Mouse (Mus musculus) ovary, postnatal 36 days (tissue): ENCODE measurements around the gene Fibcd1.
A peak's percentile ranks its signal among the peaks of the same experiment; 100 is the strongest.

Experiments
- DNase-seq: peaks from one replicate; pipeline ENCODE4 v3.0.0; 2022; ENCODE audit warnings: low spot score, mixed read lengths

Fibcd1 gene

DNA sequence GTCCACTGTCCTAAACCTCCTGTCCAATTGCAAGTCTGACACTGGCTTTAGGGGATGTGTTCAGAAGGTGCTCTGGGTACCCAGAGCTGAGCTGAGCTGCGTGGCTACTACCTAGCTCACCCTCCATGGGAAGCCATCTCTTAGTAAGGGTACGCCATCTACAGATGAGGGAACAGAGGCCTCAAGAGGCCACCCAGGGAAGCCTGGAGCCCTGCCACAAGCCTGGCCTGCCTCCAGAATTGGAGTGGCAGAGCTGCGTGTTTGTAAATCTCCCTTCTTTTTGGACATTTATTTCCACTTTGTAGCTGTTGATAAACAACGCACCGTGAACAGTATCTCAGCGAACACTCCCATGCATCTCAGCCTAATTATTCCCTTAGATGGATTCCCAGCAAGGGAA is 11.4 kb upstream of the Fibcd1 start:
- DNase-seq: no peak

DNA sequence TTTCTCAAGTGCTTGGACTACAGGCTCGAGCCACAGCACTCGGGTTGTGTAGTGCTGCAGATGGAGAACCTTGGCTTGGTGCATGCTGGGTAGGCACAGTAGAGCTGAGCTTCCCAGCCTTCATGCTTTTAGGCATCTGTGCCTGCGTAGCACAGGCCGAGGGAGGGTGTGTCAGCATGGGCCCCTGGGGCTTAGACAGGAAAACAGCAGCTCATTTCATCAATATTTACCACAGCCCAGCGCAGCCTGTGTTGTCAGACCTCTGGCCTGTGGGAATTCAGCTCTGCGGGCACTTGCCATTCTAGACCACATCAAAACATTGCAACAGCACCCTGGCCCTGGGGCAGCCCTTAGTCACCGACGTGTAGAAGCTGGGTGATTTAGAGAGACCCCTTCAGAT is 10.2 kb upstream of the Fibcd1 start:
- no peak for DNase-seq

DNA sequence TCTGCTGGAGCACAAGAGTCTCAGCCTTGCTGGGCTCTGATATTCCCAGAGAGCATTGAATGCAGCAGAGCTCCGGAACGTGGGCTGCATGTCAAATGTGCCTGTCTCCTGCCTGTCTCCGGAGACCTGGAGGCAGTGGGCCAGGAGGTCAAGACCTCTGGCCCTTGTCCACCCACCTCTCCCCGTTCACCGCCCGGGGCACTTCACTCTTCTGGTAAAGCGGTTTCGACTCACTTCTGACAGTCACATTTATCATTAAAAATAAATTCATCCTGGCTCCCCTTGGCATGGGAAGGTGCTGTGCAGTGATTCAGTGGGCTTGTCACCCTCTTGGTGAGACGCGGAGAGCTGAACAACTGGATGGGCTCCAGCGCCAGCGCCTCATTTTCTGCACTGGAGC is 4.3 kb upstream of the Fibcd1 start:
- no peak for DNase-seq

DNA sequence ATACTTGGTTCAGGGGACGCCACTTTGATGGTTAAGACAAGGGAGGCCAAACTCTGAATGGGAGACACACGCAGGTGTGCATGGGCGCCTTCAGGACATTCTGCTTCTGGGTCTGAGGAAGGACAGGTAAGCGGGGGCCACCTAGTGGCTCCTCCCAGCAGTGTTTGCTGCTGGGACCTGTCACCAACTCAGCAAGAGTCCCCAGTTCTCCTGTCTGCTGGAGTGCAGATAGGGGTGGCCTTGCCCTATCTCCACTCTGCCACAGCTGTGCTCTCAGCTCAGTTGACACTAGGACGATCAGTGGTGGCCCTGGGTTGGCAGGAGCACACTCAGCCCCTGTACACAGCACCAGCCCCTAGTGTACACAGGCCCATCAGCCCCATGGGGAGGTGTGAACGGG is 2.1 kb upstream of the Fibcd1 start:
- DNase-seq: peak; percentile 28

DNA sequence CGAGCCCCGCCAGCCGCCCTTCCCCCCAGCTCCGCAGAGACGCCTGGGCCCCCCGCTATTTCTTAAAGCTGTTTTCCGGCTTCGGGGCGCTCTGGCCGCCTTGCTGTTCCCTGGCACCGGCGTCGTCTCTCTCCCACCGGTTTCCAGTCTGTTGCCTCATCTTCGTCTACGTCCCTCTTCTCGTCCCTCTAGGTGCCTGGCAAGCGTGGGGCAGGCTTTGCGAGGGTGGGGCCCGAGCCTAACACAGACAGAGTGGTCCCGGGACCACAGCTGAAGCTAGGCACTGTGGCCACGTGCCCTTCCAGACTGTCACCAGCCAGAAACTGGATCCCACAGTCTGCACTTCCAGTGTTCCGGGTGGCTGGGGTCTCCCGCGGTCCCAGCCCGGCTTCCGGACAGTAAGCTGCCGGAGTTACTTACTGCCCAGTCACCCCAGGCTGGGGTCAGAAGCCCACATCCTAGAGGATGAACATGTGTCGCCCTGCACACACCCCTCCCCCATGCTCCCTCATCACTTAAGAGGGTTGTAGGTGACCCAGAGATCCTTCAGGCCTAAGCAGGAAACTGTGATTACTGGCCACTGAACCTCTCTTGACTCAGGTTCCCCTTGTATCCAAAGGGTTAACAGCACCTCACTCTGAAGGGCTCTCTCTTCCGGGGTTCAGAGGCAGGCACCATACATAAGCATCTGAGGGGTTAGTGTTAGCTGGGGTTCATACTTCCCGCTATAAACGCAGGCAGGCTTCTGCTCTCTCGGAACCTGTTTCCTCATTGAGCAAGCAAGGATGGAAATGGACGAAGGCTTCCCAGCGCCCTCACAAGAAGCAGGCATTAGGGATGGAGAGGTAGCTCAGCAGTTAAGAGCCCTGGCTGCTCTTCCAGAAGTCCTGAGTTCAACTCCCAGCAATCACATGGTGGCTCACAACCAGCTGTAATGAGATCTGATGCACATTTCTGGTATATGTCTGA is 1.2 kb upstream of the Fibcd1 start:
- DNase-seq: no peak

DNA sequence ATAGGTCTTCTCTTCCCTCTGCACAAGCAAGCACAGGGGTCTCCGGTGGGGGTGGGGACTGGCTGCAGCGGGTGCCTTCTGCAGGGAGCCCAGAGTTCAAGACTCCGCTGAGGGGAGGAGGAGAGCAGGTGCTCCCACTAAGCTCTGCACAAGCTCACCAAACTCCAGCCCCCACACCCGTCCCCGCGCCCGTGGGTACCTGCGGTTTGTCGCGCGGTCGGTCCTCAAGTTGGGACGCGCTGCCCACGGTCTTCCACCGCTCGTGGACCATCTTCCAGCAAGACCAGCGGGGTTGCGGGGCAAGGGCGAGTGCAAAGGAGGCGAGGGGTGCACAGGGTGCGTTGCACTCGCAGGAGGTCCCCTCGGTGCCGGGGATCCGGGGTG is 301 bp downstream of the Fibcd1 start:
- no peak for DNase-seq

DNA sequence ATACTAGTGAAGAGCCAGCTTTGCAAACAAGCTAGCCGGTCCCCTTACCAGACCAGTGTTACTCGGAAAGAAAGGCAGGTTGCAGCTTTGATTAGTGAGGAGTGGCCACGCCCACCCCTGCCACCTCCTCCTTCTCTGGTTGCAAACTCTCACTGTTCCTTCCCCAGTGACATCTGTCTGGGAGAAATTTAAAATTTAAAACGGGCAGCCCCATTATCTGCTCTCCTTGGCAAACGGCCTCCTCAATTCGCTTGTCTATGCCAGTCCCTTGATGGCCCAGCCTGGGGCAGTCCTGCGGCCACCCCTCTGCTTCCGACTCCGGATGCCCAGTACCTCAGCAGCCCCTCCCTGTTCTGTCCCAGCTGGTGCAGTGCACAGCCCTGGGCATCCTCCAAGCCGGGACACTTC is 1.1 kb downstream of the Fibcd1 start:
- DNase-seq: no peak

DNA sequence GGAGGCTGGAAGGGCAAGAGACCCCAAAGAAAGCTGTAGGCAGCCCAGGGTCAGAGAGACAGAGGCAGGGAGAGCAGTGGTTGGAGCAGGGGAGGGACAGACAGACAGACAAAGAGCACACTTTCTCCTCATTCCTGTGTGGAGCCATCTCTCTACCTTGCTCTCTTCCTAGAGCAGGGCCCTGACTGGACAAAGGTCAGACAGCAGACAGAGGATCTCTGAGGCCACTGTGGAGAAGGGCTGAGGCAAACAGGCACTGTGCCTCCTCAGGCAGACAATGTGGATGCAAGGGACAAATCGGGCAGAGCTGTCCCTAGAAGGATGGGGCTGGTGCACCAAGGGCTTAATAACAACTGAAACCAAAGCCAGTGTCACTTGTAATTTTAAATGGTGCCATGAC is 6.9 kb downstream of the Fibcd1 start:
- no peak for DNase-seq

DNA sequence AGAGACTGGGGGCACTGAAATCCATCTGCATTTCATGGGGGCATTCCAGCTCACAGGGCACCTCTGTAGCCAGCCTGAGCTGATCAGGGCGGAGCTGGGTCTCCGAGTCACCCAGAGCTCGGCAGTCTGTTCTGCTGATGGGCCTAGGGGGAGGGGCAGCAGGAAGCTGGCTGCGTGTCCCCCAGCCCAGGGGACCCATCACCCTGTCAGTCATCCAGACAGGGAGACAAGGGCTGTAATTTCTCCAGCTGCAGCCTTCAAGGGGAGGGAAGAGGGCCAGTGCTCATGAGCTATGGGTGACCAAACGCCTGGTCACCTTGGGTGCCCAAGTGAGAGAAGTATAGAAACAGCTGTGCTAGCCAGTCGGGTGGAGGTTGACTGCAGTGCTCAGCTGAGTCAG is 8.8 kb downstream of the Fibcd1 start:
- no peak for DNase-seq

DNA sequence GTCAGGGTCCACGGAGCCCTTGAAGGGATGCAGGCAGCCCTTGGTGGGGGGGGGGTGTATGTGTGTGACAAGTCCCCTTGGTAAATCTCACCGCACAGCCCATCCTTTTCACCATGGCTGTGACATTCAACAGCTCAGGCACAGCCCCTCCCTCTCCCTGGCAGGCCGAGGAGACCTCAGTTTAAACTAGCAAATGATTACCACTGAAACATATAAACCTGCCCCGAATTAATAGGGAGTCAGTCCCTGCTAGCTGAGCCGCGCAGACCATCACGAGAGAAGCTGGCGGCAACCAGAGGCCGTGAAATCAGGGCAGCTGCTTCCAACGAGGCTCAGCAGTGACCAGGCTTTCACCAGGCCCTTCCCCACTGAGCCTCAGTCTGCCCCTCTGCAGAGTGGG is 9.7 kb downstream of the Fibcd1 start:
- DNase-seq: no peak

DNA sequence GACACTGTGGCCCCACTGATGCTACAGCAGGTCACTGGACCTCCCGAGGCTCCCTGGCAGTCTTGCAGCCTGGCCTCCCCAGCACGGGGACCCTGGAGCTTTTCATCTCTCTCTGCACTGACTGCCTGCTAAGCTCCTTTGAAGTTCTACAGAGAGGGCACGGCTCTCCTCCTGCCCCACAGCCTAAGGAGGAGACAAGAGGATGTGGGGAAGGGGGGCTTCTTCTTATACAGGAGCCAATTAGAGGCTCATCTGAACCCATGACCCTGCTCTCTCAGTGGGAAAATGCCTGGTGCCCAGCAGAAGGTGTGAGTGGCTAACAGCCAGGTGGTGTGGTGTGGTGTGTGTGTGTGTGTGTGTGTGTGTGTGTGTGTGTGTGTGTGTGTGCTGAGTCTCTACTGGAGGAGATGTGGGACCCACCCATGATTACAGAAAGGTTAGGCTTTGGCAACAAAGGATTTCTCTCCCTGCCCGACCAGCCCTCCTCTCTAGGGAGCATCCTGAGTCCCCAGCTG is 17.4 kb downstream of the Fibcd1 start:
- no peak for DNase-seq

DNA sequence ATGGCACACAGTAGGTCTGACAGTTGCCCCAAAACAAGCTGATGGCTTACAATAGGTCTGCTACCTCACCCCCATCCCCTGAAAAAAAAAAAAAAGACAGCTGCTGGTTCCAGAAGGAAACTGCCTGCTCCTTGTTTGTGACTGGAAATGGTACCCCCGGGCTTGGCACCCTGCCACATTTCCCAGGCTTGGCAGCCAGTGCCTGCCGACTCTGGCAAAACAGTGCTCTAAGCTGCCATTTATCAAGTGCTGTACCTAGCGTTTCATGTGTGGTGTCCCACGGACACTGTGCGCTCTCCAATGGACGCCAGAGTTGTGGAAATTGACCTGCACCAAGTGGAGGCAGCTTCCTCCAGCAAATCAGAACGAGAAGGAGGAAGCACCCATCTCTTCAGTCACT is 17.9 kb downstream of the Fibcd1 start:
- DNase-seq: peak; percentile 60

DNA sequence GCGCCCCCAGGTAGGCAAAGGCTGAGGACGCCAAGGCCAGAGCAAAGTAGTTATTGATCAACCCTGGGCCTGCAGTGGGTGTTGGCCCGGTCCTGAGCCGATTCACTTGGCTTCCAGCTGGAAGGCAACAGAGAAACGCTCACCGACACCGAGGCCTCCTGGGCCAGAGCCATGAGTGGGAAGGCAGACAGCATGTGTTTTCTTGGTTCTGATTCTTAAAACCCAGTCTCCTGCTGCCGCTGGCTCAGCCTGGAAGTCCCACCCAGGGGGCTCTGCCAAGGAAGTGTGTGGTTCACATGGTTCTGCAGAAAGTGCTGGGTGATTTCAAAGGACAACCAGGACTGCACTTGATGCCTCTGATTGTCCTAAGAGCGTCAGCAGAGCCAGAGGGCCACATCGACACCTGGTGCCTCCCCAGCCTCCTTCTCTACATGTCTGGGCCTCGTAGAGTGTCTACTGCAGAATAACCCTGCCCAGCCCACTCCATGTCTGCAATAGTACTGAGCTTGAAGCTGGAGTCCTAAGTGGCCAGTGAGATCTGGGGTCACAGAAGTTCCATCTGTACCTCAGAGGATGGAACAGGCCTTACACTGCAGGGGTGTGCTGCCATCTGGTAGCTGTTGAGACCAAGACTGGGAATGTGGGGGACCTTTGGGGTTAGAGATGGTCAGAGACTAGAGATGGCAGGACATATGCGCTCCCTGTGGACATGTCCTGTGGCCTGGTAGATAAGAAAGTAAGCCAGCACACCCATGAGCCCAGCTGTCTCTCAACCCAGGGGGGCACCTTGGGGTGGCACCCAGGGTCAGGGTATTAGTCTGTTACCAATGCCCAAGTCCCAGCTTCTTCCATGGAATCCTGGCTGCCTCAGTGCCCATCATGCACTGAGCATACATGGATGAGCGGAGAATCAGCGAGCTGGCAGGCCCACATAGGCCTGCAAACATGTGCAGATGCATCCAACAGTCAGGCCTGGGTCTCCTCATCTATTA is 19.4 kb downstream of the Fibcd1 start:
- DNase-seq: no peak

DNA sequence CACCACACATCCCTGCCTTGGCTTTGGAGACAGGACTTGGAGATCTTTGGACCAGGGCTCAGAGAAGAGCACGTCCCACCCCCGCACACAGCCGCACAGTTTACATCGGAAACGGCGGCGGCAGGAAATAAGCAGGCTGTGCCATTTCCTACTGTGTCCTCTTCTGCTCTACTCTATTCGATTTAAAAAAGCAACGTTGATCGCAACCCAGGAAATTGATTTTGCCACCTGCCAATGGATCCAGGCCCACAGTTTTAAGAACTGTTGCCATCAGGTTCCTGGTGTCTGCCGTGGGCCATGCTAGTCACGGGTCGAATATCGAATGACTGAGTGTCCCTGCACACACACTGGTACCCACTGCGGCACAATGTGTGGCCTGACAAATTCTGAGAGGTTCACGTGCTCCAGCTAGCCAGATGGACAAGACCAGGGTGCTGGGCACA is 20.3 kb downstream of the Fibcd1 start:
- no peak for DNase-seq

DNA sequence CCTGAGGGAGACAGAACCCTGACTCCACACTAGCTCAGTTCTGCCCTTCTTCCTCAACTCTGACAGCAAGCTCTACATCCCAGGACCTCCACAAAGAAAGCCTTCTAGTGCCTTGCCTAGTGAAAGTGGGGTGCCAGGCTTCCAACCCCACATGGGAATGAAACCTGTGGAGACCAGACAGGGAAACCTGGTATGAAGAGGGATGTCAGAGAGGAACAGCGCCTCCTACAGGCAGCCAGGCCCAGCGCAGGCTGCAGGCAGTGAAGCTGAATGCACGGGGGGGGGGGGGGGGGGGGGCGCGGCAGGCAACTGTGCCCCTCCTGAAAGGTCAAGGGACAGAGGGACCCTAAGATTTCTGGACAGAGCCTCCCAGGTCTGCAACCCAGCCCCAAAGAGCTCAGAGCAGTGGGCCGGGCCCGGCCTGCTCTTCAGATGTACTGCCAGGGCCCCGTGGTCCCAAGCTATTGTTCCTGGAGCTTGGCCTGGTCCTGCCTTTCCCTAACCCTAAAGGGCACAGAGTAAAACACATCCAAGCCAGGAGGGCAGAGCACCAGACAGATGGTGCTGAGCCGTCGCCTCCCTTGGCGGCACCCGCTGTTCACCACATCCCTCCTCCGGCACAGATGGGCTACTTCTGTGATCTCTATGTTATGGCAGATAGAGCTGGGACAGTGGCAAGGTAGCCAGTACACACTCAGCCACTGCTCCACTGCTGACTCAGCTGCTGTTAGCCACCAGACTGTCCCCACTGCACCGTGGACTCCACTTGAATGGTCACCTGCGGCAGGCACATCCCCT is 21.7 kb downstream of the Fibcd1 start:
- DNase-seq: no peak

DNA sequence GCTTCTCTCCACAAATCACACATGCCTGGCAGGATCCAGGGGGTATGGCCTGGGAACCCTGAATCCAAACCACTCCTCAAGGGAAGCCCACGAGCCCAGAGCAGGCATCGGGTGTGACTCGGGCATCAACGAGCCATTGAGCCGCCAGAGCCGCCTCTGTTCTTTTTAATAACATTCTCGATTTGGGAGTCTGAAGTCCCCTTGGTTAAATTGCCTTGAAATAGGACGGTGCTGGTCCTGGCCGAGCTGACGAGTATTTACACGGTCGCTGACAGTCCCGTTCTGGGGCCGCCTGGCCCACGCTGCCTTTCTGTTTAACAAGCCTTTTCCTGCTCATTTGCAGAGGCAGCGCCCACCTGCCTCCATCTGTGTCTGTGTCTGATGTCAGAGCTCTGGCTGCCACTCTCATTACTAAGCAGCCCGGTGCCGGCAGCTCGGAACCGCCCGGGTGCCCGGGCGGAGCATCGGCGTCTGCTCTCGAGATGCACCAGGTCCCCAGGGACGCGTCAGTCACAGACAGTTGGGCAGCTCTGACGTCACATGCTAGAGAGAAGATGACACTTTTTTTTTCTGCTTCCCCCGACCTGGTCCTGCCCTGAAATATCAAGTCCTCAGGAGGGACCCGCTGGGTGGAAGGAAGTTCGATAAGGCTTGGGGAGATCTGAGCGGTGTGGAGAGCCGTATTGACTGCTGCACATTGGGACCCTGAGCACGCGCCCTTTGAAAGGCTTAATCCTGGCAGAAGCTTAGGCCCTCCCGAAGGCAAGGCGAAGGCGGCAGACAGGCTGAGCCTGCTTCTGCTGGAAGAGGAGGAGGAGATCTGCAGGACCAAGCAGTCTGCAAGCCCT is 23.1 kb downstream of the Fibcd1 start:
- DNase-seq: no peak

DNA sequence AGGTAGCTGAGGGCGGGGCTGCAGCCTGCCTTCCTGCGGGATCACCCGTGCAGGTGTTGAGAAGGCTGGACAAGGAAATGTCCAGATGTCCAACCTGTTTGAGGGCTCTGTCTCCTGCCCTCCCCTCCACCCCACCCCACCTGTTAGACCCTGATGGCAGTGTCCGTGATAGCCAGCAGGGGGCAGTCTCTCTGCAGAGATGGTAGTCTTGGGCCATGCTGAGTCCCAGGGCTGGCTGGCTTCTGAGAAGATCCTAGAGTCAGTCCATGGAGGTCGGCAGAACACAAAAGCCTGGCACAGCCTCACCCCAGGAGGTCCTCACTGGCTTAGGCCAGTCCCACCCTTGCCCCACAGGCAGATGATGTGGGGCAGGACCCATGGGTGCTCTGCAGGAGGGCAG is 30.4 kb downstream of the Fibcd1 start:
- DNase-seq: peak; percentile 63

DNA sequence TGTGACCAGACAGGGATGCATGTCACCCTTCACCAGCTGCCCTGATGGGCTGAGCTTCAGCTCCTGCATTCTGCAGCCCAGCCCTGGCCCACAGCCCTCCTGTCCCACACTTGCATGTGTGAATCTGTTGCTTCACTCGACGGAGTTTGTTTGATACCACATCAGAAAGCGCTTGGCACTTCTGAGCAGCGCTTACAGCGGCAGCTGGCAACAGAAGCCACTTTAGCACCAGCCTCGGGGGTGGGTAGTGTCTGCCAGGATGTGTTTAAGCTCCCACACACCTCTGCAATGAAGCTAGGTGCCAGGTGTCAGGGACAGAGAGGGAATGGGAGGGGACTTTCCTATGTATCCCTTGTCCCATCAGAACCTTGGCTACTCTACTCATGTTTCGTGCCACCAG is 31.1 kb downstream of the Fibcd1 start:
- DNase-seq: no peak

DNA sequence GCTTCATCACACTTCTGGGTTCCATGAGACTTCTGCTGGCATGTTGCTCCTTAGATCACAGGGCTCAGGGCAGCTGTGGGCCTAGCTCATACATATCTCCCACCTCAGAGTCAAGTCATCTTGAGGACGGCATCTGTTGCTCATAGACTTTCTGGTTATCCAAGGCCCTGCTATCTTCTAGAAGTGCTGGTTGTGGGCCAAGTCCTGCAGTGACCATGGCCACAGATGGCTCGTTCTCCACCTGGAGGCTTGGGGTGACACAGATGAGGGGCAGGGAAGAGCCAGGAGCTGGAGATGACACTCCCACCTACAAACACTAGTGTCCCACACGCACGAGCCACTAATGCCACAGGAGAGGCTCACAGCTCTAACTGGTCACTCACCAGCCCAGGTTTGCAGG is 32.2 kb downstream of the Fibcd1 start:
- no peak for DNase-seq

DNA sequence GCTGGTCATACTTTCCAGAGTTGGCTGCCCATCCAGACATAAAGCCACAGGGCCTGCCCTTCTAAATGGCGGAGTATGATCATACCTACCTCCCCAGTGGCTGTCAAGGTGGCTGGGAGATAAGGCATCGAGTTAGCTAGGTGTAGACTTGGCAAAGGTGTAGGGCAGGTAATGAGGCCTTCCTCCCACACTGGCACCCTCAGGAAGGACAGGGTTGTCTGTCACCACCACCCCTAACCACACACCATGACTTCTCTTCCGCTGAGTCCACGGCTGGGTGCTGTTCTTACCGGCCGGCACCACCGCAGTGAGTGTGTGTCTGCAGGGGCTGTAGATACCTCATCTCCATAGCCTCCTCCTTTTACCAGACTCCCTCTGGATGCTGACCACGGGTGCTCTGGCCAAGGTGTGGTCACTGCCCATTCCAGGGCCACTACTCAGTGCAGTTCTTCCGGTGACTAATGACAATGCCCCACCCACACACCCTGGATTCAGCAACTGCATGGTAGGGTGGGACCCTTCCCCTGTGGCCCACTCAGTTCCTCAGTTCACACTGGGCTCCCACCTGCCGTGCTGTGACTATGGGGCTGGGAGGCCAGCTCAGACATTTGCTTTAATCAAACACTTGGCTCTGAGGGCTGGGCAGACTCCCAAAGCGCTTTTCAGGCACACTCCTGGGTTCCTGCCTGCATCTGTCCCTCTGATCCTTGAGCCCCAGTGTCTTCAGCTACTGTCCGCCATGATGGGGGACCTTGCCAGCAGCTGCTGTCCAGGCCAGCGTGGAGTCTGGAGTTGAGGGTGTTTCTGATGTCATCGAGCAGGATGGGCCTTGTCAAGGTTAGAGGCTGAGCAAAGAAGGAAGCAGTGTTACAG is 34.5 kb downstream of the Fibcd1 start:
- no peak for DNase-seq
